Mouse (Mus musculus) lung, adult 2 months (tissue): ENCODE measurements at regions not wholly inside any gene's neighbourhood (a gene's known extent, or its start where the extent isn't known, plus 50 kb on each side); places are given as distances from the start of the nearest gene placed in this dataset.

Experiments used
- CTCF ChIP-seq: fragments of 200-500 bp; IDR thresholded peaks from 2 replicates; pipeline ENCODE4 v1.5.1; 2011; ENCODE audit warnings: mild to moderate bottlenecking, low read length, control low read depth; ENCODE audit not compliant: insufficient read depth
- POLR2A ChIP-seq: fragments of 200-500 bp; IDR thresholded peaks from 2 replicates; pipeline ENCODE4 v1.6.1; 2011; ENCODE audit warnings: low read depth, mild to moderate bottlenecking, control low read depth, low read length, borderline replicate concordance; ENCODE audit errors: extremely low read depth

DNA sequence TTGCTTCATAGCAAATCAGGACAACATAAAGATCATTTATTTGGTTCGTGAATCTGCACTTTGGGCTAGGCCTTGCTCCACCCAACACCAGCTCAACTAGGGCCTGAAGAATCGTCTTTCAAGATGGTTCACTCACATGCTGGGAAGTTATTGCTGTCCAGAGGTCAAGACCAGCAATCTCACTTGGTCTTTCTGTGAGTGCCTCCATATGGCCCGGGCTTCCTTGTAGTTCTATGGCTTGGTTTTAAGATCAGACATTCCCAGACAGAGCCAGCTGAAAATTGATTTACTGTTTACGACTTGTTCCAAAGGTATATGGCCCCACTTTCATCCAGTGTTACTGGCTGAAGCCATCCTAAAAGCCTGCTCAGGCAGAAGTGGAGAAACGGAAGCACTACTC, 84.7 kb upstream of the Csl start:
- TF ChIP-seq POLR2A = no peak
- TF ChIP-seq CTCF = no peak
